21 mouse cellular contexts compared by ENCODE assay signal in genomic region chr6:136925049-136925448, GRCm38 (mm10). TPM values are rescaled to one million over a fixed set of nuclear protein-coding genes. Genes with fewer than 3 reads are reported as not detected.
DNase-seq lines count a peak whose midpoint lies in the region; ATAC-seq and TF ChIP-seq lines count a peak whose summit lies in the region.
"Had no signal": no experiment of that assay in that cellular context is flagged by ENCODE, and none has a peak within 500 bp of the region (broad histone marks: within the 10 kb centered on the region; RNA-seq: fewer than 3 reads in every experiment).

No protein-coding gene starts in this region.

- ATAC-seq in embryonic facial prominence, embryonic 14.5 days (ENCODE audit: low read depth) = 0 out of 2 replicates have a peak, but pooled peaks have one; percentile 41
- no peak for ATAC-seq in heart, postnatal 0 days (ENCODE audit: insufficient read depth, low read depth)
- ATAC-seq: midbrain, embryonic 16.5 days had no signal

- peak; percentile 35 for DNase-seq in embryonic facial prominence, embryonic 14.5 days (ENCODE audit: low spot score)
- DNase-seq in embryonic facial prominence, embryonic 10.5 days (ENCODE audit: low spot score) = no peak
- no peak for DNase-seq in heart, postnatal 0 days (ENCODE audit: low spot score)
- DNase-seq in heart, adult 8-10 months (ENCODE audit: low spot score) = no peak
- peak; percentile 46 for DNase-seq in thymus, adult 2 months
- no peak for DNase-seq in adrenal gland, postnatal 14 days
- no peak for DNase-seq in left cerebral cortex, adult 9 months (ENCODE audit: low spot score in 2 of 2)
- DNase-seq: cerebellum, postnatal 14 days; gastrocnemius, postnatal 10 days; heart, adult 2 months; kidney, adult 11 months; lung, adult 18-20 months; lung, postnatal 36 days had no signal

- WGBS in embryonic facial prominence, embryonic 14.5 days = 45% methylated on average over 8 of the region's 8 CpGs
- WGBS in embryonic facial prominence, embryonic 10.5 days = 68% methylated on average over 8 of the region's 8 CpGs
- 61% methylated on average over 8 of the region's 8 CpGs for WGBS in heart, postnatal 0 days
- WGBS in bone marrow, adult 2 months = 41% methylated on average over 8 of the region's 8 CpGs
- WGBS in thymus, adult 2 months = 62% methylated on average over 8 of the region's 8 CpGs

- H3K4me2 ChIP-seq in embryonic facial prominence, embryonic 14.5 days (ENCODE audit: low read depth, low read length) = no peak overlapping the region
- no peak overlapping the region for H3K4me2 ChIP-seq in heart, postnatal 0 days (ENCODE audit: low read depth, low read length)

- no peak overlapping the region for H3K27ac ChIP-seq in embryonic facial prominence, embryonic 14.5 days (replicated peaks; ENCODE audit: low read depth, low read length)
- H3K27ac ChIP-seq in embryonic facial prominence, embryonic 10.5 days (replicated peaks) = no peak overlapping the region
- 0 out of 2 replicates have a peak overlapping the region, but pooled peaks have one; percentile 7 for H3K27ac ChIP-seq in heart, postnatal 0 days (ENCODE audit: low read depth)
- 0 out of 2 replicates have a peak overlapping the region, but pooled peaks have one; percentile 20 for H3K27ac ChIP-seq in bone marrow, adult 2 months (ENCODE audit: control insufficient read depth, insufficient read depth, low read depth, low read length, poor library complexity)
- H3K27ac ChIP-seq in thymus, adult 2 months (ENCODE audit: control insufficient read depth, insufficient read depth, low read length) = no peak overlapping the region
- H3K27ac ChIP-seq: heart, adult 2 months; kidney, postnatal 0 days had no signal

- no peak overlapping the region for H3K9ac ChIP-seq in embryonic facial prominence, embryonic 14.5 days (ENCODE audit: low read depth, low read length)
- H3K9ac ChIP-seq in heart, postnatal 0 days (replicated peaks; ENCODE audit: low read depth, low read length) = no peak overlapping the region

- no peaks in the 10 kb centered on the region for H3K4me1 ChIP-seq in embryonic facial prominence, embryonic 14.5 days (ENCODE audit: control insufficient read depth, insufficient read depth, low read length)
- peaks cover 8% of the 10 kb centered on the region; the same call in 1 of the 2 replicates for H3K4me1 ChIP-seq in embryonic facial prominence, embryonic 10.5 days
- no peaks in the 10 kb centered on the region for H3K4me1 ChIP-seq in heart, postnatal 0 days (ENCODE audit: control insufficient read depth, insufficient read depth)
- H3K4me1 ChIP-seq in bone marrow, adult 2 months (ENCODE audit: control insufficient read depth, insufficient read depth, low read length) = no peaks in the 10 kb centered on the region
- peaks cover 2% of the 10 kb centered on the region; the same call in 1 of the 2 replicates for H3K4me1 ChIP-seq in thymus, adult 2 months (replicated peaks; ENCODE audit: control insufficient read depth, insufficient read depth, low read length)

- TF ChIP-seq CTCF in heart, postnatal 0 days (IDR thresholded peaks at IDR 0.05; ENCODE audit: low read depth) = no peak
- no peak for TF ChIP-seq CTCF in bone marrow, adult 2 months (IDR thresholded peaks at IDR 0.05; ENCODE audit: control insufficient read depth, insufficient read depth, low read length)
- no peak for TF ChIP-seq CTCF in thymus, adult 2 months (IDR thresholded peaks at IDR 0.05; ENCODE audit: borderline replicate concordance, control insufficient read depth, extremely low read depth, insufficient read depth, low read length, poor library complexity)

- H3K4me3 ChIP-seq in embryonic facial prominence, embryonic 14.5 days (ENCODE audit: low read depth, low read length) = no peak overlapping the region
- H3K4me3 ChIP-seq in embryonic facial prominence, embryonic 10.5 days = no peak overlapping the region
- H3K4me3 ChIP-seq in heart, postnatal 0 days (ENCODE audit: low read depth, low read length) = no peak overlapping the region
- H3K4me3 ChIP-seq in bone marrow, adult 2 months (replicated peaks; ENCODE audit: control insufficient read depth, low read depth, low read length) = no peak overlapping the region
- no peak overlapping the region for H3K4me3 ChIP-seq in thymus, adult 2 months (ENCODE audit: control insufficient read depth, insufficient read depth, low read length)
- H3K4me3 ChIP-seq: heart, adult 2 months had no signal

- no peaks in the 10 kb centered on the region for H3K9me3 ChIP-seq in embryonic facial prominence, embryonic 14.5 days (ENCODE audit: control insufficient read depth, low read length)
- no peaks in the 10 kb centered on the region for H3K9me3 ChIP-seq in embryonic facial prominence, embryonic 10.5 days
- H3K9me3 ChIP-seq in heart, postnatal 0 days (replicated peaks; ENCODE audit: control insufficient read depth, low read length) = no peaks in the 10 kb centered on the region

- no peak for TF ChIP-seq POLR2A in bone marrow, adult 2 months (IDR thresholded peaks at IDR 0.05; ENCODE audit: borderline replicate concordance, control insufficient read depth, low read depth, low read length)
- no peak for TF ChIP-seq POLR2A in thymus, adult 2 months (IDR thresholded peaks at IDR 0.05; ENCODE audit: control insufficient read depth, extremely low read depth, insufficient read depth, low read length, poor library complexity)

- 0 out of 2 replicates have a peak, but pooled peaks cover 4% of the 10 kb centered on the region for H3K36me3 ChIP-seq in embryonic facial prominence, embryonic 14.5 days (ENCODE audit: control insufficient read depth, insufficient read depth, low read length)
- no peaks in the 10 kb centered on the region for H3K36me3 ChIP-seq in embryonic facial prominence, embryonic 10.5 days (replicated peaks)
- peaks cover 26% of the 10 kb centered on the region; the same call in 1 of the 2 replicates for H3K36me3 ChIP-seq in heart, postnatal 0 days (replicated peaks; ENCODE audit: control insufficient read depth, insufficient read depth, low read length)
- peaks cover 72% of the 10 kb centered on the region for H3K36me3 ChIP-seq in thymus, adult 2 months (ENCODE audit: control insufficient read depth, insufficient read depth, low read length)

- TF ChIP-seq EP300 in heart, postnatal 0 days (IDR thresholded peaks at IDR 0.05; ENCODE audit: low read depth) = no peak

- H3K27me3 ChIP-seq in embryonic facial prominence, embryonic 14.5 days (replicated peaks; ENCODE audit: control insufficient read depth, insufficient read depth, low read length) = no peaks in the 10 kb centered on the region
- no peaks in the 10 kb centered on the region for H3K27me3 ChIP-seq in embryonic facial prominence, embryonic 10.5 days (replicated peaks; ENCODE audit: low read depth, poor library complexity, severe bottlenecking)
- no peaks in the 10 kb centered on the region for H3K27me3 ChIP-seq in heart, postnatal 0 days (ENCODE audit: control insufficient read depth, insufficient read depth, low read length)
- H3K27me3 ChIP-seq in thymus, adult 2 months (ENCODE audit: control insufficient read depth, insufficient read depth, low read length) = no peaks in the 10 kb centered on the region

RNA-seq across cellular contexts. Expression of gene Pde6h, which starts 1.4 kb away (rescaled TPM):
- not detected in 2 replicates for polyA plus RNA-seq in embryonic facial prominence, embryonic 14.5 days (2014; fragmentation: Nextera tagmentation; extraction: Ambion mirVana)
- polyA plus RNA-seq in embryonic facial prominence, embryonic 10.5 days (2016; fragmentation: Nextera tagmentation; extraction: Ambion mirVana) = not detected in 2 replicates
- 0.19 TPM in 1 of 2 replicates, not detected in the other for total RNA-seq in heart, postnatal 0 days (2014; rRNA removed; ENCODE audit: low replicate concordance)
- 0.04 and 0.25 TPM in 2 replicates for polyA plus RNA-seq in heart, postnatal 0 days (2015; fragmentation: Nextera tagmentation; extraction: Ambion mirVana)
- total RNA-seq in heart, adult 8-10 months (2022) = under 1 TPM in 1 of 4 experiments, not detected in 3; 0.81 TPM
- polyA plus RNA-seq in bone marrow, adult 2 months (2011; ENCODE audit: insufficient read depth, insufficient read length, low replicate concordance, missing spikeins) = 0.27 and 0.42 TPM in 2 replicates
- polyA plus RNA-seq in thymus, adult 2 months (2012; rRNA removed) = 0.01 TPM in 1 of 2 replicates, not detected in the other
- total RNA-seq in adrenal gland, postnatal 14 days (2021) = 0.44 TPM in 1 of 2 replicates, not detected in the other
- total RNA-seq: gastrocnemius, postnatal 10 days; MEL had no signal
- polyA plus RNA-seq: forebrain, embryonic 11.5 days; hindbrain, embryonic 11.5 days had no signal

RNA-seq across cellular contexts. Expression of gene Erp27, which starts 3.1 kb away (rescaled TPM):
- 0.20 and 0.22 TPM in 2 replicates for polyA plus RNA-seq in embryonic facial prominence, embryonic 14.5 days (2014; fragmentation: Nextera tagmentation; extraction: Ambion mirVana)
- polyA plus RNA-seq in embryonic facial prominence, embryonic 10.5 days (2016; fragmentation: Nextera tagmentation; extraction: Ambion mirVana) = 0.29 TPM in 1 of 2 replicates, not detected in the other
- 1.7 TPM in 1 of 2 replicates, not detected in the other for total RNA-seq in heart, postnatal 0 days (2014; rRNA removed; ENCODE audit: low replicate concordance)
- polyA plus RNA-seq in heart, postnatal 0 days (2015; fragmentation: Nextera tagmentation; extraction: Ambion mirVana) = 0.75 and 0.83 TPM in 2 replicates
- under 1 TPM in 2 of 4 experiments, not detected in 2; 0.44 to 0.57 TPM for total RNA-seq in heart, adult 8-10 months (2022)
- 4.8 and 11.3 TPM in 2 replicates for polyA plus RNA-seq in bone marrow, adult 2 months (2011; ENCODE audit: insufficient read depth, insufficient read length, low replicate concordance, missing spikeins)
- 1.8 and 2.4 TPM in 2 replicates for polyA plus RNA-seq in thymus, adult 2 months (2012; rRNA removed)
- 0.30 TPM in 1 of 2 replicates, not detected in the other for total RNA-seq in adrenal gland, postnatal 14 days (2021)
- total RNA-seq: heart, adult 2 months; left cerebral cortex, postnatal 25 days; MEL had no signal
- polyA plus RNA-seq: forebrain, embryonic 11.5 days had no signal

RNA-seq across cellular contexts. Expression of gene Arhgdib, which starts 16.6 kb away (rescaled TPM):
- polyA plus RNA-seq in embryonic facial prominence, embryonic 14.5 days (2014; fragmentation: Nextera tagmentation; extraction: Ambion mirVana) = 117 and 118 TPM in 2 replicates
- polyA plus RNA-seq in embryonic facial prominence, embryonic 10.5 days (2016; fragmentation: Nextera tagmentation; extraction: Ambion mirVana) = 32.1 and 39.3 TPM in 2 replicates
- 42.2 and 45.9 TPM in 2 replicates for total RNA-seq in heart, postnatal 0 days (2014; rRNA removed; ENCODE audit: low replicate concordance)
- 56.7 and 58.8 TPM in 2 replicates for polyA plus RNA-seq in heart, postnatal 0 days (2015; fragmentation: Nextera tagmentation; extraction: Ambion mirVana)
- 10 to 100 TPM; 19.6 to 27.6 (median 22.0) TPM for total RNA-seq in heart, adult 8-10 months (2022)
- polyA plus RNA-seq in bone marrow, adult 2 months (2011; ENCODE audit: insufficient read depth, insufficient read length, low replicate concordance, missing spikeins) = 251 and 531 TPM in 2 replicates
- 644 and 667 TPM in 2 replicates for polyA plus RNA-seq in thymus, adult 2 months (2012; rRNA removed)
- 24.4 and 62.7 TPM in 2 replicates for total RNA-seq in adrenal gland, postnatal 14 days (2021)

RNA-seq across cellular contexts. Expression of gene Mgp, which starts 49.4 kb away (rescaled TPM):
- 321 and 362 TPM in 2 replicates for polyA plus RNA-seq in embryonic facial prominence, embryonic 14.5 days (2014; fragmentation: Nextera tagmentation; extraction: Ambion mirVana)
- polyA plus RNA-seq in embryonic facial prominence, embryonic 10.5 days (2016; fragmentation: Nextera tagmentation; extraction: Ambion mirVana) = 3.5 and 4.2 TPM in 2 replicates
- total RNA-seq in heart, postnatal 0 days (2014; rRNA removed; ENCODE audit: low replicate concordance) = 344 and 362 TPM in 2 replicates
- 403 and 465 TPM in 2 replicates for polyA plus RNA-seq in heart, postnatal 0 days (2015; fragmentation: Nextera tagmentation; extraction: Ambion mirVana)
- total RNA-seq in heart, adult 8-10 months (2022) = 100 to 1,000 TPM; 260 to 429 (median 309) TPM
- polyA plus RNA-seq in bone marrow, adult 2 months (2011; ENCODE audit: insufficient read depth, insufficient read length, low replicate concordance, missing spikeins) = 43.9 and 117 TPM in 2 replicates
- 173 and 274 TPM in 2 replicates for polyA plus RNA-seq in thymus, adult 2 months (2012; rRNA removed)
- total RNA-seq in adrenal gland, postnatal 14 days (2021) = 177 and 231 TPM in 2 replicates
- total RNA-seq: MEL; neutrophil, adult 5-6 weeks had no signal

Comparison
In these comparisons a context has a peak if more than half of its experiments do, and no peak if none do; other contexts are left out.
1. DNase-seq: peak in embryonic facial prominence, embryonic 14.5 days (single experiment) and thymus, adult 2 months (single experiment); none in embryonic facial prominence, embryonic 10.5 days (single experiment), heart, postnatal 0 days (single experiment), heart, adult 8-10 months (single experiment), adrenal gland, postnatal 14 days (single experiment) and left cerebral cortex, adult 9 months (0 of 2).
2. H3K27ac ChIP-seq: peak in heart, postnatal 0 days (single experiment) and bone marrow, adult 2 months (single experiment); none in embryonic facial prominence, embryonic 14.5 days (single experiment), embryonic facial prominence, embryonic 10.5 days (single experiment) and thymus, adult 2 months (single experiment).